Mouse (Mus musculus) embryonic fibroblast, embryonic 13.5 days (primary cell): ENCODE measurements at regions not wholly inside any gene's neighbourhood (a gene's known extent, or its start where the extent isn't known, plus 50 kb on each side); places are given as distances from the start of the nearest gene placed in this dataset.

Experiments used
- CTCF ChIP-seq: IDR thresholded peaks from 2 replicates; pipeline ENCODE4 v1.5.1; 2011; ENCODE audit warnings: mild to moderate bottlenecking, control low read depth, low read length, moderate library complexity, borderline replicate concordance; ENCODE audit not compliant: insufficient read depth
- POLR2A ChIP-seq: IDR thresholded peaks from 2 replicates; pipeline ENCODE4 v1.6.1; 2011; ENCODE audit warnings: low read depth, mild to moderate bottlenecking, control low read depth, low read length, moderate library complexity

GRCm38 (mm10) chr6:147861116-147861515, 185.9 kb upstream of the Far2 start:
- TF ChIP-seq POLR2A (no peak), CTCF (no peak)
